Mouse (Mus musculus): ENCODE data around the gene Kctd11. TPM values are rescaled to one million over a fixed set of nuclear protein-coding genes. Genes with fewer than 3 reads are reported as not detected.

Kctd11 gene
- total RNA-seq, 1 experiment = 5.4 TPM

GRCm38 (mm10) chr11:69895291-69895690 is 14.1 kb upstream of the Kctd11 start, which contains the start of gene Acap1:
Gene Acap1, minus strand, starts transcription at chr11:69895539.
- Histone ChIP-seq H3K4me3 (ENCODE audit: insufficient read depth in 1 of 2, low read depth in 1 of 2, low read length in 2 of 2, poor library complexity in 1 of 2, severe bottlenecking in 1 of 2) (peak within 1 kb of the TSS in 1 of 2 experiments; percentile 55; a peak in 2 of 4 replicates), H3K9me3 (ENCODE audit: control insufficient read depth, insufficient read depth, low read depth, low read length) (no peaks in the 10 kb centered on the region), H3K9ac (ENCODE audit: insufficient read depth, low read depth, low read length, poor library complexity, severe bottlenecking) (peak within 1 kb of the TSS; percentile 67), H3K4me1 (ENCODE audit: control insufficient read depth in 2 of 2, insufficient read depth in 2 of 2, low read length in 2 of 2, poor library complexity in 1 of 2) (peaks cover 10 to 35% of the 10 kb centered on the region in 2 experiments; a peak in 3 of 4 replicates), H3K36me3 (ENCODE audit: control insufficient read depth, insufficient read depth, low read length, poor library complexity, severe bottlenecking) (no peaks in the 10 kb centered on the region), H3K27ac (ENCODE audit: insufficient read depth, low read depth, low read length, poor library complexity, severe bottlenecking) (peak within 1 kb of the TSS; percentile 77; the same call in 1 of the 2 replicates)
- in situ Hi-C loops (cut with MboI; ENCODE audit: low sequenced_read_pairs in 2 of 2, unreplicated experiment in 2 of 2) = no loop called here
- no peak for DNase-seq (ENCODE audit: low read depth, low spot score)
- TF ChIP-seq HCFC1 (IDR thresholded peaks at IDR 0.05; ENCODE audit: borderline replicate concordance, insufficient read depth, low read length) (no peak), MAFK (IDR thresholded peaks at IDR 0.05; ENCODE audit: insufficient read depth, low read depth, low read length) (no peak), ZC3H11A (IDR thresholded peaks at IDR 0.05; ENCODE audit: borderline replicate concordance, low read depth, low read length) (no peak), ZNF384 (IDR thresholded peaks at IDR 0.05; ENCODE audit: low read depth, low read length) (no peak), CHD2 (IDR thresholded peaks at IDR 0.05; ENCODE audit: low read depth, low read length) (no peak)

GRCm38 (mm10) chr11:69894671-69895070 is 13.5 kb upstream of the Kctd11 start:
- DNase-seq (ENCODE audit: low read depth, low spot score) = no peak
- H3K4me1 ChIP-seq (ENCODE audit: control insufficient read depth in 2 of 2, insufficient read depth in 2 of 2, low read length in 2 of 2, poor library complexity in 1 of 2) = peaks cover 10 to 34% of the 10 kb centered on the region in 2 experiments; a peak in 3 of 4 replicates
- peak overlapping the region in 1 of 2 experiments; percentile 55; a peak in 2 of 4 replicates for H3K4me3 ChIP-seq (ENCODE audit: insufficient read depth in 1 of 2, low read depth in 1 of 2, low read length in 2 of 2, poor library complexity in 1 of 2, severe bottlenecking in 1 of 2)
- H3K36me3 ChIP-seq (ENCODE audit: control insufficient read depth, insufficient read depth, low read length, poor library complexity, severe bottlenecking) = no peaks in the 10 kb centered on the region
- H3K9ac ChIP-seq (ENCODE audit: insufficient read depth, low read depth, low read length, poor library complexity, severe bottlenecking) = peak overlapping the region; percentile 44; the same call in 1 of the 2 replicates
- in situ Hi-C loops (cut with MboI; ENCODE audit: low sequenced_read_pairs in 2 of 2, unreplicated experiment in 2 of 2) = no loop called here
- no peaks in the 10 kb centered on the region for H3K9me3 ChIP-seq (ENCODE audit: control insufficient read depth, insufficient read depth, low read depth, low read length)
- TF ChIP-seq CHD2 (IDR thresholded peaks at IDR 0.05; ENCODE audit: low read depth, low read length) = no peak
- 0 out of 2 replicates have a peak, but pooled peaks have one; percentile 28 for TF ChIP-seq ZNF384 (IDR thresholded peaks at IDR 0.05; ENCODE audit: low read depth, low read length)
- H3K27ac ChIP-seq (ENCODE audit: insufficient read depth, low read depth, low read length, poor library complexity, severe bottlenecking) = peak overlapping the region; percentile 77; the same call in 1 of the 2 replicates

GRCm38 (mm10) chr11:69891482-69891881 is 10.3 kb upstream of the Kctd11 start:
- TF ChIP-seq ZC3H11A (IDR thresholded peaks at IDR 0.05; ENCODE audit: borderline replicate concordance, low read depth, low read length) (no peak), MAFK (IDR thresholded peaks at IDR 0.05; ENCODE audit: insufficient read depth, low read depth, low read length) (no peak), CHD2 (IDR thresholded peaks at IDR 0.05; ENCODE audit: low read depth, low read length) (no peak), HCFC1 (IDR thresholded peaks at IDR 0.05; ENCODE audit: borderline replicate concordance, insufficient read depth, low read length) (no peak), ZNF384 (IDR thresholded peaks at IDR 0.05; ENCODE audit: low read depth, low read length) (no peak)
- Histone ChIP-seq H3K4me1 (ENCODE audit: control insufficient read depth in 2 of 2, insufficient read depth in 2 of 2, low read length in 2 of 2, poor library complexity in 1 of 2) (peaks cover 10 to 20% of the 10 kb centered on the region in 2 experiments; a peak in 3 of 4 replicates), H3K36me3 (ENCODE audit: control insufficient read depth, insufficient read depth, low read length, poor library complexity, severe bottlenecking) (no peaks in the 10 kb centered on the region), H3K9me3 (ENCODE audit: control insufficient read depth, insufficient read depth, low read depth, low read length) (no peaks in the 10 kb centered on the region), H3K9ac (ENCODE audit: insufficient read depth, low read depth, low read length, poor library complexity, severe bottlenecking) (no peak overlapping the region), H3K27ac (ENCODE audit: insufficient read depth, low read depth, low read length, poor library complexity, severe bottlenecking) (no peak overlapping the region), H3K4me3 (ENCODE audit: insufficient read depth in 1 of 2, low read depth in 1 of 2, low read length in 2 of 2, poor library complexity in 1 of 2, severe bottlenecking in 1 of 2) (no peak overlapping the region)
- no peak for DNase-seq (ENCODE audit: low read depth, low spot score)
- in situ Hi-C loops (cut with MboI; ENCODE audit: low sequenced_read_pairs in 2 of 2, unreplicated experiment in 2 of 2) = no loop called here

GRCm38 (mm10) chr11:69886907-69887635 is 5.9 kb upstream of the Kctd11 start:
- no peak overlapping the region for H3K4me3 ChIP-seq (ENCODE audit: insufficient read depth in 1 of 2, low read depth in 1 of 2, low read length in 2 of 2, poor library complexity in 1 of 2, severe bottlenecking in 1 of 2)
- TF ChIP-seq ZNF384 (IDR thresholded peaks at IDR 0.05; ENCODE audit: low read depth, low read length) = no peak
- no peak for TF ChIP-seq ZC3H11A (IDR thresholded peaks at IDR 0.05; ENCODE audit: borderline replicate concordance, low read depth, low read length)
- no peak for TF ChIP-seq MAFK (IDR thresholded peaks at IDR 0.05; ENCODE audit: insufficient read depth, low read depth, low read length)
- no peak for TF ChIP-seq HCFC1 (IDR thresholded peaks at IDR 0.05; ENCODE audit: borderline replicate concordance, insufficient read depth, low read length)
- TF ChIP-seq CHD2 (IDR thresholded peaks at IDR 0.05; ENCODE audit: low read depth, low read length) = no peak
- H3K36me3 ChIP-seq (ENCODE audit: control insufficient read depth, insufficient read depth, low read length, poor library complexity, severe bottlenecking) = peaks cover 5% of the 10 kb centered on the region; the same call in 1 of the 2 replicates
- H3K9ac ChIP-seq (ENCODE audit: insufficient read depth, low read depth, low read length, poor library complexity, severe bottlenecking) = no peak overlapping the region
- in situ Hi-C loops (cut with MboI; ENCODE audit: low sequenced_read_pairs in 2 of 2, unreplicated experiment in 2 of 2) = no loop called here
- no peaks in the 10 kb centered on the region for H3K9me3 ChIP-seq (ENCODE audit: control insufficient read depth, insufficient read depth, low read depth, low read length)
- no peak overlapping the region for H3K27ac ChIP-seq (ENCODE audit: insufficient read depth, low read depth, low read length, poor library complexity, severe bottlenecking)
- peak; percentile 55 for DNase-seq (ENCODE audit: low read depth, low spot score)
- H3K4me1 ChIP-seq (ENCODE audit: control insufficient read depth in 2 of 2, insufficient read depth in 2 of 2, low read length in 2 of 2, poor library complexity in 1 of 2) = peaks cover 2 to 10% of the 10 kb centered on the region in 2 experiments; a peak in 1 of 4 replicates

All from ES-E14 (cell line).